Mouse (Mus musculus) liver, embryonic 14.5 days (tissue): ENCODE measurements around the gene Islr. TPM values are rescaled to one million over a fixed set of nuclear protein-coding genes. Genes with fewer than 3 reads are reported as not detected.

ENCODE experiments used
- ATAC-seq: fragments of 200-750 bp; cut with Nextera tagmentation; 2 replicates; pipeline ENCODE4 v1.8.0; 2017; ENCODE audit warnings: moderate number of reproducible peaks, mild to moderate bottlenecking, moderate library complexity; ENCODE audit not compliant: insufficient read depth
- DNase-seq, 3 experiments: peaks; one replicate each; pipeline ENCODE4 v3.0.0-alpha.2; 2012 to 2013; ENCODE audit warnings: low read depth in 3 of 3, low spot score in 3 of 3
- H3K27ac ChIP-seq: fragments of 300-500 bp; sonication (generic); 2 replicates; pipeline ENCODE4 v1.5.1; 2014; ENCODE audit warnings: moderate library complexity, mild to moderate bottlenecking, control low read depth, inconsistent platforms
- H3K27me3 ChIP-seq: fragments of 300-500 bp; sonication (generic); 2 replicates; pipeline ENCODE4 v1.6.1; 2014; ENCODE audit warnings: mild to moderate bottlenecking, low read length, moderate library complexity; ENCODE audit not compliant: control insufficient read depth, insufficient read depth
- H3K36me3 ChIP-seq: fragments of 300-500 bp; sonication (generic); replicated peaks from 2 replicates; pipeline ENCODE4 v1.6.1; 2014; ENCODE audit warnings: low read depth; ENCODE audit not compliant: control insufficient read depth, insufficient read depth
- H3K4me1 ChIP-seq, 2 experiments: fragments of 200-500 bp in 1 of 2; fragments of 300-500 bp in 1 of 2; sonication (generic) in 1 of 2; replicated peaks; 2 replicates each; pipeline ENCODE4 v1.6.1; 2012 to 2014; ENCODE audit warnings: antibody characterized with exemption in 1 of 2, inconsistent platforms in 1 of 2, low read length in 1 of 2; ENCODE audit not compliant: control insufficient read depth in 2 of 2, insufficient read depth in 2 of 2
- H3K4me2 ChIP-seq: fragments of 300-500 bp; sonication (generic); 2 replicates; pipeline ENCODE4 v1.6.1; 2014; ENCODE audit warnings: low read depth, mild to moderate bottlenecking, control low read depth, moderate library complexity
- H3K4me3 ChIP-seq, 2 experiments: fragments of 200-500 bp in 1 of 2; fragments of 300-500 bp in 1 of 2; sonication (generic) in 1 of 2; 2 replicates each; pipeline ENCODE4 v1.5.1; 2012 to 2014; ENCODE audit warnings: low read depth in 2 of 2, low read length in 2 of 2, mild to moderate bottlenecking in 2 of 2, control low read depth in 1 of 2, inconsistent platforms in 1 of 2, moderate library complexity in 1 of 2; ENCODE audit not compliant: insufficient read depth in 1 of 2
- H3K9ac ChIP-seq: fragments of 300-500 bp; sonication (generic); replicated peaks from 2 replicates; pipeline ENCODE4 v1.6.1; 2014; ENCODE audit warnings: mild to moderate bottlenecking, control low read depth, moderate library complexity
- H3K9me3 ChIP-seq: fragments of 300-500 bp; sonication (generic); 2 replicates; pipeline ENCODE4 v1.6.1; 2016; ENCODE audit warnings: low read length, mixed read lengths; ENCODE audit not compliant: control insufficient read depth
- CTCF ChIP-seq: IDR thresholded peaks from 2 replicates; pipeline ENCODE4 v1.5.1; 2016; ENCODE audit warnings: antibody characterized with exemption, low read depth, control low read depth
- EP300 ChIP-seq: IDR thresholded peaks from 2 replicates; pipeline ENCODE4 v1.6.1; 2016; ENCODE audit warnings: antibody characterized with exemption, low read depth
- WGBS: fragments of 180-500 bp; shearing (Covaris S2); extraction: QIAGEN DNeasy Blood & Tissue Kit; methylation state at CpG from one replicate; pipeline ENCODE4 v1.1.7; 2014; ENCODE audit not compliant: insufficient replicate concordance; 5-methylcytosine and 5-hydroxymethylcytosine counted together
- polyA plus RNA-seq, 2 experiments: library from polyadenylated mRNA; depleted of rRNA in 1 of 2; stranded (reverse) in 1 of 2; unstranded in 1 of 2; fragments of >200 nt; fragmentation: Nextera tagmentation in 1 of 2; extraction: Ambion mirVana in 1 of 2; gene quantifications; 2 replicates each; pipeline versions ENCODE4 v1.2.1 to v1.2.3; 2012 to 2014

Gene Islr
- polyA plus RNA-seq, 2 experiments, result 1.1 to 3.6 TPM

DNA sequence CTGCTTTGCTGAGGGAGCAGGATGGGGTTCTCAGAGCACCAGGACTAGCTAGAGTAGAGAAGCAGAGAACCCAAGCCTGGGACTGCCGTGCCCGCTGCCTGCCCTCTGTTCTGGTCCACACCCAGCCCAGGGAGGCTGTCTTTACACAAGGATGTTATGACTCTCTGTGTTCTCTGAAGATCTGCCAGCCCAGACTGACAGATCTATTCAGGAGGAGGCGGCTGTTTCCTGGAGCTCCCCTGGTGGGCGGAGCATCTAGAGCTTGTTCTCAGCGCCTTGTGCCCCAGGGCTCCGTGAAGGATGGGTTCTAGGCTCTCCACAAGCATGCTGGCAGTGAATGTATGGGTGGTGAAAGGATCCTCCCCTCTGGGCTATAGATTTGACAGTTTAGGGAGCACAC is 64.2 kb downstream of the Islr start:
- TF ChIP-seq CTCF, result no peak
- TF ChIP-seq EP300, result no peak
- 23% methylated on average over 6 of the region's 6 CpGs for WGBS
- ATAC-seq, result no peak
- no peaks in the 10 kb centered on the region for H3K36me3 ChIP-seq
- no peaks in the 10 kb centered on the region for H3K27me3 ChIP-seq
- H3K4me3 ChIP-seq, result no peak overlapping the region
- DNase-seq, result no peak
- H3K4me1 ChIP-seq, result no peaks in the 10 kb centered on the region
- H3K9me3 ChIP-seq, result no peaks in the 10 kb centered on the region
- H3K9ac ChIP-seq, result no peak overlapping the region
- no peak overlapping the region for H3K4me2 ChIP-seq
- no peak overlapping the region for H3K27ac ChIP-seq

- ATAC-seq, result no peak
- Histone ChIP-seq H3K36me3 (no peaks in the 10 kb centered on the region), H3K27me3 (no peaks in the 10 kb centered on the region; the same call in none of the 2 replicates), H3K9ac (no peak overlapping the region), H3K4me2 (no peak overlapping the region), H3K27ac (no peak overlapping the region), H3K4me3 (no peak overlapping the region), H3K9me3 (no peaks in the 10 kb centered on the region), H3K4me1 (no peaks in the 10 kb centered on the region)
- WGBS, result 29% methylated on average over 2 of the region's 2 CpGs
- TF ChIP-seq EP300 (no peak), CTCF (no peak)
- DNase-seq, result no peak
Observed at GRCm38 (mm10) chr9:58135921-58136321, 68.2 kb downstream of the Islr start.

- no peaks in the 10 kb centered on the region for H3K36me3 ChIP-seq
- TF ChIP-seq CTCF, result no peak
- TF ChIP-seq EP300, result no peak
- no peak for DNase-seq
Observed at GRCm38 (mm10) chr9:58134906-58135305, 69.2 kb downstream of the Islr start.

DNA sequence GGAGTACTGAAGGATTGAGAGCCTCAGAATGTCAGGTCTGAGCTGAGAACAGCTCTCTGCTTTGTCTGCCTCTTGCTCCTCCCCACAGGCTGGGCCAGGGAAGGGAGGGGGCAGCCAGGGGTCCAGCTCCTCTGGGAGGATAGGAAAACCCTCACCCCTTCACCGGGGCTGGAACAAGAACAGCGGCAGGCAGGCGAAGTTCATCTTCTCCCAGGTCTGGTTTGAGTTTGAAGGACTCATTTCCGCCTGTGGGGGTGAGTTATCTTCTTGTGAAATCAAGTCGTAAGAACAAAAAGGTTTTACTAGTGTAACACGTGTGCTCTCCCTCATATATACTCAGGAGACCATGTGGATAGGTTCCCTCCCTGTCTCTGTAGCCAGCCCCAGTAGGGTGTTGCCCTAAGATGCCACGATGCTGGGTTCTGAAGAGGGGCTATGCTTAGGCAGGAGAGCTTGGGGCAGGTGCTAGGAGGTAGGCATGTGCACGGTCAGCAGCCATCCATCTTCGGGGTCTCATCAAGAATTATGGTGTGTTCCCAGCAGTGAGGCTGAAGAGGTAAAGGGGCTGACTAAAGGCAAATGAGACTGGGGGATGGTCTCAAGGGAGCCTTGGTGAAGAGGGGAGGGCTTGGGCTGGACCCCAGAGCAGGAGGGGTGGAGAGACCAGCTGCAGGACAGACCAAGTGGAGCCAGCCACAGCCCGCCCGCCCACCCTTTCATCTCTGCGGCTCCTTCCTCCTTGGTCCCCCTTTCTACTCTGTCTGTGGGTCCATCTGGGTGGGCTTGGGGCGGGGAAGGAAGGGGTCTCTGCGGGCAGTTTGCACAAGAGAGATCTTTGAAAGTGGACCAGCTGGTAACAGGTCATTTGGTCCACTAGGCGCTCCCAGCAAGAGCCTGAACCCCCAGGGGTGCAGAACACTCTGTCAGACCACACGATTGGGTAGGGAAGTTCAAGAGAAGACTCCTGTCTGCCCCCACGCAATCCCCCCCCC is 69.9 kb downstream of the Islr start:
- H3K27ac ChIP-seq, result no peak overlapping the region
- H3K27me3 ChIP-seq, result peaks cover 10% of the 10 kb centered on the region
- no peak overlapping the region for H3K4me2 ChIP-seq
- DNase-seq (no peak), ATAC-seq (no peak)
- H3K4me1 ChIP-seq, result no peaks in the 10 kb centered on the region
- no peak overlapping the region for H3K4me3 ChIP-seq
- H3K9me3 ChIP-seq, result no peaks in the 10 kb centered on the region
- WGBS, result 7% methylated on average over 17 of the region's 17 CpGs
- H3K9ac ChIP-seq, result no peak overlapping the region
- no peaks in the 10 kb centered on the region for H3K36me3 ChIP-seq
- no peak for TF ChIP-seq EP300
- TF ChIP-seq CTCF, result no peak

More at GRCm38 (mm10) chr9:58134906-58135305, 69.2 kb downstream of the Islr start:
- ATAC-seq, result no peak
- H3K9me3 ChIP-seq, result no peaks in the 10 kb centered on the region
- H3K4me2 ChIP-seq, result no peak overlapping the region
- H3K27ac ChIP-seq, result no peak overlapping the region
- WGBS, result 19% methylated on average over 7 of the region's 7 CpGs
- peaks cover 3% of the 10 kb centered on the region for H3K27me3 ChIP-seq
- no peak overlapping the region for H3K9ac ChIP-seq
- H3K4me1 ChIP-seq, result no peaks in the 10 kb centered on the region
- no peak overlapping the region for H3K4me3 ChIP-seq

DNA sequence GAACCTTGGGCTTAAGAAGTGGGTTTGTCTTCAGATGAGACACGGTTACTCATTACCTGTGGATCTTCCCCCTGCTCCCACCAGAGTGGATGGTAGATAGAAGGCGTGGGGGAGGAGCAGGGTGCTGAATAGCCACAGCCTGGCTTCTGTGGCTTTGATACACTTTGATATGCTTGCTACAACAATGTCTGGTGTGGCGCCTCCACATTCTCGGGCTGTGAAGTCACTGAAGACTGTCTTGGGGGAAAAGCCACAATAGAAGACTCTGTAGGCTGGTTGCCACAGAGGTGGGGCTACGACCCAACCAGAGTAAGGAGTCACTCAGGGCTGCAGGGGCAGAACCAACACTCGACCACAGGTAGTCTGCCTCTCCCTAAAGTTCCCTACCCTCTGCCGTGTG is 72.4 kb downstream of the Islr start:
- Histone ChIP-seq H3K9ac (no peak overlapping the region), H3K27me3 (peaks cover 16% of the 10 kb centered on the region), H3K36me3 (no peaks in the 10 kb centered on the region), H3K4me1 (no peaks in the 10 kb centered on the region), H3K9me3 (no peaks in the 10 kb centered on the region), H3K4me3 (no peak overlapping the region), H3K4me2 (no peak overlapping the region), H3K27ac (no peak overlapping the region)
- ATAC-seq, result no peak
- no peak for TF ChIP-seq EP300
- TF ChIP-seq CTCF, result no peak
- WGBS, result 28% methylated on average over 7 of the region's 7 CpGs
- no peak for DNase-seq
